Mouse (Mus musculus) cerebellum, postnatal 4 days (tissue): ENCODE results near the gene Gm20388.

Experiments
- DNase-seq, 2 experiments: peaks; one replicate each; pipeline ENCODE4 v3.0.0; 2022; ENCODE audit warnings: low spot score in 2 of 2, mixed read lengths in 1 of 2

Gene Gm20388

GRCm38 (mm10) chr8:120227891-120228591 lies 317.4 kb downstream of the Gm20388 start, which contains the start of gene Gse1:
Gene Gse1, plus strand, starts transcription at chr8:120228456.
- peak; percentile 55 to 73 for DNase-seq

DNA sequence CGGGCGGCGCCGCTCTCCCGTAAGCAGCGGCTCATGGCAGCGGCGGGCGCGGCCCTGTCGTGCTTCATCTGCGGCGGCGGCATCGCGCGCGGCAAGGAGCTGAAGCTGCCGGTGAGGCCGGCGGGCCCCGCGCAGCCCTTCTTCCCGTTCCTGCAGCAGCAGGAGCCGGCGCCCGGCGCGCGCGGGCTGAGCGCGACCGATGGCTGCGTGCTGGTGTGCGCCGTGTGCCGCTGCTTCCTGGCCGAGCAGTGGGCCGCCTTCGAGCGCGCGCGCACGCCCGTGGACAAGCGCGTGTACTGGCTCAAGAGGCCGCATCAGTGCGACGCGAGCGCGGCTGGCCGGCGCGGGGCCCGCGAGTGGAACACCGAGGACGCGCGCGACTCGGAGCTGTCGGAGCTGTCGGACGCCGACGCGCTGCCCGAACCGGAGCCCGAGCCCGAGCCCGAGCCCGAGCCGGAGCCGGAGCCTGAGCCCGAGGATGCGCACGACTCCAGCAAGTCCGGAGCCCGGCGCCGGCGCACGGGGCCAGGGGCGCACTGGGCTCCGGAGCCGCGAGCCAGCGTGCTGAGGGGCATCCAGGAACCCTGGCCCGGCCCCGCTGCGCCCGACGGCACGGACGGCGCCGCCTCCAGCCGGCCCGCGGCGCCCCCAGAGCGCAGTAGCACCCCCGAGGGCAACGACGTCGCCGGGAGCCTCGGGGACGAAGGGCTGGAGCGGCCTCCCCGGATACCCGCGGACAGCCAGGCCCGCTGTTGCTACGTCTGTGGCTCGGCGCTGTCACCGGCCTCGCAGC lies 318.3 kb downstream of the Gm20388 start:
- DNase-seq, result peak in 1 of 2 experiments; percentile 50

GRCm38 (mm10) chr8:120229574-120229916 lies 318.9 kb downstream of the Gm20388 start:
- DNase-seq, result peak in 1 of 2 experiments; percentile 27

DNA sequence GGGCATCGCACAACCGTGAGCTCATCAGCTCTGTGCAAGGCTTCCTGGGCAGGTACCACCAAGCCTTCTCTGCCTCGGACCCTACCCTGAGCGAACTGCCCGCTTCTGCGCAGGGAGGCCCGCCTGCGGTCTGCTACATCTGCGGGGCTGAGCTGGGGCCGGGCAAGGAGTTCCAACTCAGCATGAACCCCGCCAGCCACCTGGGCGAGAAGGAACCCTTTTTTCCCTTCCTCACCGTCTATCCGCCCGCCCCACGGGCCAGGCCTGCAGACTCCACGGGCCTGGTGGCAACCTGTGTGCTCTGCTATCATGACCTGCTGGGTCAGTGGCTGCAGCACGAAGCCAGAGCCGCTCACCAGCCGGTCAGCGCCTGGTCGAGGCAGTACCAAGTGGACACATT lies 319.4 kb downstream of the Gm20388 start:
- no peak for DNase-seq

DNA sequence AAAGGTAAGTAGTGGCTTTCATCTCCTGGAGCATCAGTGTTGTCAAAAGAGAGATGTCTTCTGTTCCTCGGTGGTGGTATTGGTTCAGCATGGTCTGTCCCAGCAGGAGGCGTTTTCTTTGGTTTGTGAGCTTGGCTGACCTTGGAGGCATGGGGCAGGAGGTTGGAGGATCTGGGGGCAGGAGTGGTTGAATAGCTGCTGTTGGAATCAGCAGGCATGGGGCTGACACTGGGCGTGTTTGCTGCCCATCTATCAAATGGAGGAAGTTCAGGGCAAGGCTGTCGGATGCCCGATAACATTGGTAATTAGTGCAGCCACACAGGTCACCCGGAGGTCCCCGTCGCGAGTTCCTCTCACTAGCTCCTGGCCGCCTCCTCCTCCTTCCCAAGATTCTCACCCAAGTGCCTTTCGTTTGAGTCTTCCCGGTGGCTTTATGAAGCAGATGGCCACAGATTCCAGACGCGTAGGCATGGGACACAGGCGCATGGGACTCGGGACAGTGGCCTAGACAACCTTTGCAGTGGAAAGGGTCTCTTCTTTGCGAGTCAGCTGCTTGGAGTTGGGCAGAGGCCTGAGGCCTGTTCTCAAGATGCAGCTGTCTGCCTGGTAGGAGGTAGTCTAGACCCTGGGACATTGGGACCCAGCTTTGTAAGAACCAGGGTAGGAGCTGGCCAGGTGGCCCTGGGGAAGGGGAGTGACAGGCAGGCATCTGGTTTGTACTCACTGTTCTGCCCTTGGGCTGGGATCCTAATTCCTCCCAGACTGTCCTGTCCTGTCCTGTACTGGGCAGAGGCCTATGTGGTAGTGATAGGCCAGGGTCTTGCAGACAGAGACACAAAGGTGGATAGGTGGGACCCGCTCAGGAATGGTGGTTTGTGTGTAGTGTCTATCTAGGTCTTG lies 320.3 kb downstream of the Gm20388 start:
- DNase-seq, result no peak

DNA sequence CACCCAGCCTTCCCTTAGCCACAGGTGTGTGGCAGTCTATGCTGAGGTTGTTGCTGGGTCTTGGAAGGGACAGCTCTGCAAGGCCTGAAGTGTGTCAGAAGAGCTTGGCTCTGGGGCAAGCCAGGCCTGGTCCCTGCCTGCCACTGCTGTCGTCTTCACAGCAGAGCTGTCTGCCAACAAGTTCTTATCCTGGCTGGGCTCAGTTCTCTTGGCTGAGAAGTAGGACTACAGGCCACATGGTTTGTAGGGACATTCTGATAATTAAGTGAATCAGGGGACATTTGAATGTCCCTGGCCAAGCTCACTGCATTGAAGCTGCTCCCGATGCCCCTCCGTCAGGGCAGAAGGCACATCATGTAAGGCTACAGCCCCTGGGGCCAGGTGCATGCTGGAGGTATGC lies 321.2 kb downstream of the Gm20388 start:
- peak in 1 of 2 experiments; percentile 53 for DNase-seq

DNA sequence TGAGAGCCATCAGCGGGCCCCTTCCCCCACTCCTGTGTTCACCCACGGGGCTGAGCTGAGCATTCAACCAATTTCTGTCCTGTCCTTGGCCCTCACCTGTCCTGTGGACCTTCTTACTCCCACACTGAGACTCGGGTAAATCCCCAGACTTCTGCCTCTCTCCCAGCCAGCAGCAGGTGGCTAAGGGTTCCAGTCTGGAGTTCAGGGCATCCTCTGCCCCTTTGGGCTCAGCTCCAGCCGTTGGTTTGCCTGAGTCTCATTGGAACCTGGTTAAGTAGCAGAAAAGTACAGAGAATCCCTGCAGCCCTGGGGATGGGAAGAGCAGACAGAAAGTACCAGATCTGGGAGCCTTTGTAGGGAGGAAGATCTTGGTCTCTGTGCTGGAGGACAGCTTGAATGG lies 321.8 kb downstream of the Gm20388 start:
- DNase-seq, result peak in 1 of 2 experiments; percentile 23

DNA sequence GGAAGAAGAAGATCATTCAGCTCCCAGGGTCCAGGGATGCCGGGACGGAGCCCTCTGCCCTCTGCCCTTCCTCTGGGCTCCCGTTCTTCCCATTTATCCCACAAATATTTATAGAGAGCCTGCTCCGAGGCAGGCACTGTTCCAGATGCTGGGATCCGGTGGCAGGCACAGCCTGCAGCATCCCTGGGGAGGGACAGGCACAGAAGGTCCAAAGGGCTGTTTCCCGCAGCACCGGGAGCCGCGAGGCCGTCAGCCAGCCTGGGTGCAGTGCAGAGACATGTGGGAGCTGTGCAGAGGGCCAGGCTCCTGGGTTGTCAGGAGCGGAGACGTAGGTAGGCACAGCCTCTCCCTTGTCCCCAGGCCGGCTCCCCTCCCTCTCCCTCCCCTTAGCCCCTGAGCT lies 322.3 kb downstream of the Gm20388 start:
- DNase-seq, result no peak

- peak in 1 of 2 experiments; percentile 57 for DNase-seq
Observed at GRCm38 (mm10) chr8:120234457-120234856, 323.8 kb downstream of the Gm20388 start.

DNA sequence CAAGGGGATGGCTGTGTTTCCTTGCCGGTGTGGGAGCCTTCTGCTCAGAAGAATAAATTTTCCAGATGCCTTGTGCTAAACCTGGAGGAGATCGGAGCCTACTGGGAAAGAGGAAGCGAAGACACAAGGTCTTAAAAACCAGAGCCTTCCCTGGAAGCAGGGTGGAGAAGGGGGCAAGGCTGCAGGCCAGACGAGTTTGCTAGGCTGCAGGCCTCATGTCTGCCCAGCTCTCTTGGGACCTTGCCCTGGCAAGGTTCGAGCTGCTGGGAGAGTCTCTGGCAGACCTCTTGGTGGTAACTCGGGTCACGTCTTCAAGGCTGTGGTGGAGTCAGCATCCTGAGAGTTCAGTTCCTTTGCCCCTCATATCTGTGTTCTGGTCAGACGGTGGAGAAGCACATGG lies 324.2 kb downstream of the Gm20388 start:
- peak in 1 of 2 experiments; percentile 32 for DNase-seq

- DNase-seq, result no peak
Observed at GRCm38 (mm10) chr8:120243222-120243621, 332.6 kb downstream of the Gm20388 start.

DNA sequence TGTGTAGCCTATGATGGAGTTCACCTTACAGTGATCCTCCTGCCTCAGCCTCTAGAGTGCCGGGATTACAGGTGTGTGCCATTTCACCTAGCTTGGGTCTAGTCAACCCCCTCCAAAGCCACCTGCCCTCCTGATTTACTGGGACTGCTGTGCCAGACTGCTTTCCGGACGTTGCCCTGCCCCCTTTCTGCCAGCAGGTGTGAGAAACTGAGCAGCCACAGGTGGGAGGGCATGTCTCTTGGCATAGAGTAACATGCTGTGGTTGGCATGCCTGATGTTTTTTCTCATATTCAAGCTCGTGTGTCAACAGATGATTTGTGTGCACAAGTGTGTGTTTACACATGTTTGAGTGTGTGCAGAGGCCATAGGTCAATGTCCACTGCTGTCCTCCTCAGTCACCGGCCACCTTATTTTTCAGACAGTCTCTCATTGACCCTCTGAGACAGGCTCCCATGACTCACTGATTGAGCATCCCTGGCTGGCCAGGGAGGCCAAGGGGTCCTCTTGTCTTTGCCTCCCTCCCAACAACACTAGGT lies 333.3 kb downstream of the Gm20388 start:
- DNase-seq, result no peak

DNA sequence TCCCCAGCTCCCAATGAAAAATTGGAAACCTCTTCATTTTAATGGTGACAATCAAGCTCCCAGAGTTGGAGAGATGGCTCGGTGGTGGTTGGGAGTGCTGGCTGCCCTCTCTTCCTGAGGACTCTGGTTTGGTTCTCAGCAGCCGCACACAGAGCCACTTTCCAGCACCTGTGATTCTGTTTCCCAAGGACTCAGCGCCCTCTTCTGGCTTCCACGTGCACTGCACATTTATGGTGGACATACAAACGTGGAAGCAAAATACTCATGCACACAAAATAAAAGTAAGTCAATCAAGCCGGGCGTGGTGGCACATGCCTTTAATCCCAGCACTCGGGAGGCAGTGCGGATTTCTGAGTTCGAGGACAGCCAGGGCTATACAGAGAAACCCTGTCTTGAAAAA lies 333.9 kb downstream of the Gm20388 start:
- DNase-seq, result no peak

- no peak for DNase-seq
Observed at GRCm38 (mm10) chr8:120247618-120248017, 337.0 kb downstream of the Gm20388 start.

DNA sequence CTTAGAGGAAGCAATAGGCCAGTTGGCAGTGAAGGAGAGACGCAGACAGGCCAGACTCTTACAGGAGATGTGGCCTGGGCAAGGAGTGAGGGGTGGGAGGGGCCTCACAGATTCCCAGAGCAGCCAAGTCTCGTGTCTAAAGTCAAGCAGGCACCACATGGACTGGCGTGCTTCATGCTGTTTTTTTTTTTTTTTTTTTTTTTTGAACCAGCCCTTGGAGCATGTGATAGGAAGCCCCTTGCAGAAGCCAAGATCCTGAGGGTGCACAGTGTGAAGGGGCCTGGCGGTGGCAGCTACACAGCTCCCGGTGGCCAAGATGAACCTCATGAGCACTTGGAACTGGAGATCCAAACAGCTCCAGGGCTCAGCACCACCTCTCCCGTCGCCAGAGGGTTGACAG lies 337.4 kb downstream of the Gm20388 start:
- peak in 1 of 2 experiments; percentile 28 for DNase-seq

DNA sequence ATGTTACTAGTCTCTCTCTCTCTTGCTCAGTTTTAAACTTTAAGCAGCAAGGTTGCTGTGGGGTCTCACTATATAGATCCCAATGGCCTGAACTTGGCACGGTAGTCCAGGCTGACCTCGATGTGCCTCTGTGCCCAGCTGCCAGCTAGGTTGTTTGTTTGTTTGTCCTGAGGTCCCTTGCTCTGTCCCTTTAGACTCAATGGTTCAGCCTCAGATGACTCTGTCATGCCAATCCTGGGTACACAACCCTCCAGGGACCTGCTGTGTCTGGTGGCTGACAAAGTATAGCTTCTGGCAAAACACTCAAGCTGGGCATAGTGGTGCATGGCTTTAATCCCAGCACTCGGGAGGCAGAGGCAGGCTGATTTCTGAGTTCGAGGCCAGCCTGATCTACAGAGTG lies 337.8 kb downstream of the Gm20388 start:
- no peak for DNase-seq

GRCm38 (mm10) chr8:120249800-120250336 lies 339.2 kb downstream of the Gm20388 start:
- no peak for DNase-seq

GRCm38 (mm10) chr8:120250750-120251410 lies 340.2 kb downstream of the Gm20388 start:
- DNase-seq, result no peak

DNA sequence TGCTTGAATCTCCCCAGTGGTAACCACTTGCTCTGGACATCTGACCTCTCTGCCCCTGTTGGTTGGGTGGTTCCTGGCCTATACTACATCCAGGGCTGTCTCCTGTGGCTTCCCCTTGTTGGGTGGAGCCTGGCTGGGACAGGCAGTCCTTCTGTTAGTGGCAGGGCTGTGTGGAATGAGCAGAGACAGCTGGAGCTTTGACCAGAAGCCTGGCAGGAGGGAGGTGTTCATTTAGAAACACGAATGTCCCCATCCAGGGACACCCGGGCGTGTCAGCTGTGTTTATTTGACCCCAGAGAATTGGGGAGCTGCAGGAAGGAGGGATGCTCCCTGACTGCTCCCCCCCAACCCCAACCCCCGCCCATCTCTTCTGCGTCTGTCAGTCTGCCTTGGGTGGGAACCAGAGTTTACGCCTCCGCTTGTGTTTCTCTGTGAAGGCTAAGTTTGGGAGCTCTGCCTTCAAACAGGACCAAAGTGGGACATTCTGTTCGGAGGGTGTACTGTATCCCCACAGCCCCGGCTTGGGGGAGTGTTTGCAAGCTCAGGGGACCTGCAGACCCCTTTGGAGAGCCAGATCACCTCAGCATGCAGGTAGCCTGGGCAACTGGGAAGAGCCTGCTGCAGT lies 340.9 kb downstream of the Gm20388 start:
- DNase-seq, result no peak

GRCm38 (mm10) chr8:120253626-120254025 lies 343.0 kb downstream of the Gm20388 start:
- DNase-seq, result no peak
